Mouse (Mus musculus) lung, postnatal 0 days (tissue): ENCODE data around the gene Zbed4.

Experiments
- CTCF ChIP-seq: IDR thresholded peaks from 2 replicates; pipeline ENCODE4 v1.5.1; 2016; ENCODE audit warnings: antibody characterized with exemption, mild to moderate bottlenecking
- EP300 ChIP-seq: IDR thresholded peaks from 2 replicates; pipeline ENCODE4 v1.6.1; 2016; ENCODE audit warnings: antibody characterized with exemption, mild to moderate bottlenecking, control low read depth

GRCm38 (mm10) chr15:88827466-88827865, 76.0 kb downstream of the Zbed4 start:
- TF ChIP-seq EP300 (no peak), CTCF (no peak)
